Mouse (Mus musculus) induced T-regulatory cell, adult 2 months (primary cell): ENCODE results near the gene Smbd1.

Experiments
- DNase-seq: peaks from one replicate; pipeline ENCODE4 v3.0.0-alpha.2; 2012; ENCODE audit warnings: low read depth

The Smbd1 gene

DNA sequence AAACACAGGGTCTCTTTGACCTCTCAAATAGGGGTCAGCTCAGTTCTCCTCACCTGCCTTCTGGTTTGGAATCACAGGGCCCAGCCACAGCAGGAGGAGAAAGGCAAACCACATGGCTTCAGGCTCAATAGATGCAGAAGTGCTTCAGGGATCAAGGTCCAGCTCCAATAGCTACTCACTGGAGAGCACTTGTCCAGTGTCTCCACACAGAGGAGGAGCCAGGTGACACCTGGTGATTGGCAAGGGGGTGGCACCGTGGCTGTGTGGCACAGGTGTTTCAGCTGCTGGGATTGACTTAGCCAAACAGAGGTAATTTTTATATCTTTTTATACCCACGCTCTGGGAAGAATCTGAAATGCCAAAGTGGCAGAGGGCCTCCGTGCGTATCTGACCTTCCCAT is at the start of gene Smbd1:
Smbd1 (minus strand) TSS at position 157 of the 400 bp plus-strand sequence.
- DNase-seq, result no peak

GRCm38 (mm10) chr16:32858771-32859636 is 48.7 kb upstream of the Smbd1 start:
- no peak for DNase-seq

DNA sequence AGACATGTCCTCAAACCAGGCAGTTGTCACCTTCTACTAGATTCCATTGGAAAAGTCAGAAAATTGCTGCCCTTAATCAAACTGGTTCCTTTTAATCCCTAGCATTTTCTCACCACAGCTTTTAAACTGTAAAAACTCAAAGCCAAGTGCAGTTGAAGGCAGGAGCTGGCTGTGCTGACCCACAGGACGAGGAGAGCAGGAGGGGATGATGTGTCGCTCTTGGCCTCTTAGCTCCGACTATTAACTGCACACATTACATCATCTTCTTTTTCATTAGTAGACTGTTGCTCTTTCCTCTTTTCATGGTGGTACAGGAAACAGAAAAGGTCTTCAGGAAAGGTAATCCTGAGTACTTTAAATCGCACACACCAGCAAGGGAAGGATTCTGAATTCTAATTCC is 48.1 kb upstream of the Smbd1 start:
- no peak for DNase-seq

DNA sequence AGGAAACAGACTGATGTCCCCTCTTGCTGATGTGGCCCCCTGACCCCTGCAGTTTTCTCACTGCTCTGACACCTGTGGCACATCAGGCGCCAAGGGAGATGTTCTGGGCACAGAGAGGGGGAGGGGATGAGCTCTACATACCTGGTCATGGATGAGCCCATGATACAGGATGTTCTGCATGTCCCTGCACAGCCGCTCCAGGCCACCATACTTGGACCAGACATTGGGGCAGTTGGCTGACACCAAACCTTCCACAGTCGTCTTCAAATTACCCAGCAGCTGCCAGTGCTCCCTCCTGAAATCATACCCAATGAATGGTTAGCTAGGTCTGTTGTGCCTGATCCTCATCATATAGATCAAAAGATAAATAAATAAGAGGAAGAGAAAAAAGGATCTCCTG is 46.5 kb upstream of the Smbd1 start:
- no peak for DNase-seq

DNA sequence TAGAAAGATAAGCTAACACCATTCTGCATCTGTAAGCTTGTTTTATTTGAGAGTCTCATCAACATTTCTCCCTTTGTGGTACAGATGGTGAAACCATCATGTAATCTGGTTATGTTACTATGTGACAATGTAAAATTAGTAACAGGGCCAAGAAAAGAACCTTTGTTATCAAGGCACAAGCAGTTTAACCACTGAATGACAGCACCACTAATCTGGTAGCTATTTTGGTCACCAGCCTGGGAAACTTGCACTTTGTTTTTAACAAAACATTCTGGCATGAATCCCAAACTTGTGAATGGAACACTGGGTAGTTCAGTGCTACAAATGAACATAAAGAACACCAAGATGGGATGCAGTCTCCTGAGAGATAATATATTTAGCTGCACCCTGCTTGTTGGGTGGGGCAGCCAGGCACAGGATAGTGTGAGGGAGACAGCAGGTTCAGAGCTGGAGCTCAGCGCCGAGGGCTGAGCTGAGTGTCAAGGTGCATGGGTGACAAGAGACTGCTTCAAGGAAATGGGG is 43.8 kb upstream of the Smbd1 start:
- DNase-seq, result no peak

GRCm38 (mm10) chr16:32853492-32854049 is 43.3 kb upstream of the Smbd1 start:
- no peak for DNase-seq

- DNase-seq, result no peak
Measured at GRCm38 (mm10) chr16:32849042-32849830, 39.0 kb upstream of the Smbd1 start.

DNA sequence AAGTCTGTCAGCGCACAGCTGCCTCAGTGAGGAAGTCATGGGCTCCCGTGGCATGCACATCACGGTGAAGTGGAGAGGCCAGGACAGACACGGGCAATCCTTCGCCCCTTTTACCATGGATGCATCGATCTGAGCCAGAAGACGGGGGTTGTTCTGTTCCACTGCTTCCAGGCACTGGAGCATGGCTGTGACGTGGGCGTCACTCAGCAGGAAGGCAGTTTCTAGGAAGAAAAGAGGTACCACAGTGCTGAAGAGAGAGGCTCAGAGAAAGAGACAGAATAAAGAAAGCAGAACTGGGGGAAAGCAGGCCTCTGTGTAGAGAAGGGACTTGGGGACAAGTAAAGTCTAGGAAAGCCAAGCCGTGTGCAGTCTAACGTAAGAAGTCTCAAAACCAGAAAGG is 36.8 kb upstream of the Smbd1 start:
- no peak for DNase-seq

GRCm38 (mm10) chr16:32831501-32831900 is 21.2 kb upstream of the Smbd1 start:
- DNase-seq, result no peak

- no peak for DNase-seq
Measured at GRCm38 (mm10) chr16:32829104-32829503, 18.8 kb upstream of the Smbd1 start.

DNA sequence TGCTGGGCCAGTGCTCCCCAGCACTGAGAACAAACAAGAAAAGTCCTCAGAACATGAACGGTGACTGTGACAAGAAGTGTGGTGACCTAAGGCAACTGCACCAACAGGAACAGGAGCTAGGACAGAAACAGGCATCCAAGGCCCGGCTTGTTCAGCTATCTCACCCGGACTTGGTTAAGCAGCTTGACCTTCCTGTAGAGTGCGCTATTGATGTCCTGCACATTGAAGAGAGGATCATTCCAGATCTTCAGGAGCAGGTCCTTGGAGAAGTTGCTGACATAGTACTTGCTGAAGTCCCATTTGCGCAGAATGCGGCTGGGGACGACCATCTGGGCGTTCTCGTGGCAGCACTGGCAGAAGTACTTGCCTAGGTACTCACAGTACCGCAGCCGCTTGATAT is 16.2 kb upstream of the Smbd1 start:
- no peak for DNase-seq

GRCm38 (mm10) chr16:32825380-32825779 is 15.1 kb upstream of the Smbd1 start:
- no peak for DNase-seq

GRCm38 (mm10) chr16:32824061-32824460 is 13.8 kb upstream of the Smbd1 start:
- DNase-seq, result no peak

GRCm38 (mm10) chr16:32823487-32823886 is 13.2 kb upstream of the Smbd1 start:
- DNase-seq, result no peak

DNA sequence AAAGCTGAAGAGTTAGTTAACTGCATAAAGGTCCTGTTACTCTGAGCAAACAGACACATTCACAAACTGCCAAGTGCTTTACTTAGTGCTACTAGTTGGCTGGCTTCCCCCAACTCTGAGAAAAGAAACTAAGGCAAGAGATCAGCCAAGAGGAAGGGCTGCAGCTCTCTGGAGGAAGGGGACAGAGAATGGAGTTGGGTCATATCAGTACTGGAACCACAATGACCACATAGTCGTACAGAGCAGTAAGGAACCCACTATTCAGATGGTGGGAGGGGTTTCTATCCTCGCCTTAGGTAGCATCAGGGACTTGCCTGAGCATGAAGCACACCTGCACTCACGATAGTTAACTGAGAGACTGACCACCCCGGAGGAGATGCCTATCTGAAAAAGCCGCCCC is 12.6 kb upstream of the Smbd1 start:
- DNase-seq, result no peak

- no peak for DNase-seq
Measured at GRCm38 (mm10) chr16:32822450-32822827, 12.2 kb upstream of the Smbd1 start.

DNA sequence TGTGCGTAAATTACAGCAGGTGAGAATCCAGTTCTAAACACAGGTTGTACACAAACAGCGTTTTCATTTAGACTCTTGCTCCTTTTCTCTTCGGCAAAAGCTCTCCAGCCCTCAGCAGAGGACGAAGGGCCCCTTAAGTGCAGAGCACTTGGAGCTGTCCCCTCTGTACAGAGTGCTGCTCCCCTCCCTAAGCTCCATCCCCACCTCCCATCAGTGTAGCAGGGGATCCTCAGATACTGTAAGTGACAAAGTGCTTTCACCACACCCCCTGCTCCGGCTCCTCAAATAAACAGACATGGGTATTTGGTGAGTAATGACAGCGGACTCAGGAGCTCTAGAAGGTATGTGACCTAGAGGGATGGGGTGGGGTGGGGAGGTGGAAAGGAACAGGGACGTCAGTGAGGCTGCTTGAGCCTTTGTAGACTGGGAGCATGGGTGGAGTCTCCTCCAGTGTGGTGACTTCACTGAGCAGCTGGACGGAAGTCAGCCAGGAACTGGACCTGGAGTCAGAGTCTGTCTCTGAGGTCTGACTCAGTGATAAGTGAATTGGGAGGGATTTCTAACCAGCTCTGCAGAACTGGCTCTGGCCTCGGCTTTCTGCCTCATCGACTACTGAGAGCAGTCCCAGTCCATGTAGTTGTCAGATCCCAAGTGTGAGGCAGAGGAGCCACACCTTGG is 11.6 kb upstream of the Smbd1 start:
- no peak for DNase-seq

DNA sequence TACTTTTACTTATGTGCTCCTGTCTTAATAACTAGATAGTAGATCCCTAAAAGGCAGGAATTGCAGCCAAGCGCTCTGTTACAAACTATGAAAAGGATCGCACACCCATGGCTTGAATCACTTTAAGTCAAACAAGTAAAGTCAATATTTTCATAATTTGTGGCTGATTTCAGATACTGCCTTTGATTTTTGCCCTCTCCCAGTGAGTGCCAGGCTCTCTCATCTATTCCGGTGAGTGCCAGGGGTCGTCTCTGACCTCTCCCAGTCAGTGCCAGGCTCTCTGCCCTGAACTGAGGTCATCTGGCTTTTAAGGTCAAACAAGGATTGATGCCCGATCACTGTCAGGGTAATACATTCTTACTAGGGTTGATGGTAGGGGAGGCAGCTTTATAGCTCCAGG is 8.2 kb upstream of the Smbd1 start:
- DNase-seq, result no peak

GRCm38 (mm10) chr16:32818036-32818435 is 7.8 kb upstream of the Smbd1 start:
- no peak for DNase-seq

- DNase-seq, result no peak
Measured at GRCm38 (mm10) chr16:32815160-32815605, 4.9 kb upstream of the Smbd1 start.

DNA sequence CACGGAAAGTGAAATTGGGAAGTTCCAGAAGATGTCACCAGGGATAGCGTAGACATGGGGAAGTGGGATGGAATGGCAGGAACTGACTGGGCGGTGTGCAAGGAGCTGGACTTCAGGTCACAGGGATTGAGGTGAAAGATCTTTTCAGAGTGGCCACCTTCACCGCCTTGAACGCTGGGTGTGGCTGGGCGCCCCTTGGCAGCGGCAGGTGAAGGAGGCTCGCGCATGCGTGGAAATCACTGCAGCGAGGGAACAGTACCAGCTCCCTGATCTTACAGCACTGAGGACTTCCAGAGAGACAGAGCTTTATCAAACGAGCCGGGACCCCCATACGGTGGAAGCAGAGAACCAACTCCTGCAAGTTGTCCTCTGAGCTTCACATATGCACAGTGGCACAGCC is 4.3 kb upstream of the Smbd1 start:
- peak; percentile 66 for DNase-seq

DNA sequence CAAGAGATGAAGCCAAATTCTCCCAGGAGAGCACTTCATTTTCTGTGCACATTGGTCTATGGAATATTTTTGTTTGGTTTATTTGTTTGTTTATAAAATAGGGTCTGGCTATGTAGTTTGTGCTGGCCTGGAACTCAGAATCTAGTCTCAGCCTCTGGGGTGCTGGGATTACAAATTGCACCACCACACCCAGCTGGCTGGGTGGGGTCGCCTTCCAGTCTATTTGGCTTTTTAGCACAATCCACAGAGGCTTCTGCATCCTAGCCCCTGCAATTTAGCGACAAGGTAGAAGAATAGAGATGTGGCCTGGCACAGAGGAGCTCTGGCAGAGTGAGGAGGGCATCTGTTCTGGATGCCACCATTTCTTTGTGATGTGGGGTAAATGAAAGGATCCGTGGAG is 3.5 kb upstream of the Smbd1 start:
- DNase-seq, result no peak
